Mouse (Mus musculus): Measurements from ENCODE around the gene Uchl3.

The Uchl3 gene

GRCm38 (mm10) chr14:101666536-101666935 is 12.8 kb downstream of the Uchl3 start:
- DNase-seq (ENCODE audit: low read depth, low spot score), result peak; percentile 12

DNA sequence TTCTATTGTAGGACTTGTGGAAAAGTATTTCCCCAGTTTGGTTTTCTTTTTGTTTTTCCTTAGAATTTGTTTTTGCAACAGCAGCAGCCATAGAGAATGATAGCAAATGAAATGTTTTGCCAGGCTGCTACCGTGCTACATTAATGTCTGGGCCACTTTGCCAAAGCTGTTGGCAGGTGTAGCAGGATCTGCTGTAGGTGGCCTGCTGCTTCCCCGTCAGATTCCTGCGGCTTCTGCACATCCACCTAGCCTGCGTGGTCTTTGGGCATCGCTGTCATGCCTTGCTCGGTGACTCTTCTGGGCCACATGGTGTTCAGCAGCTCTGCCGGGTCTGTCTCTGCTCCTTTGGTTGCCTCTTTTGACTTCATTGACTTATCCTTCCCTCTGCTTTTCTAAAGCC is 14.9 kb downstream of the Uchl3 start:
- DNase-seq (ENCODE audit: low read depth, low spot score), result peak; percentile 81

- DNase-seq (ENCODE audit: low read depth, low spot score), result no peak
Observed at GRCm38 (mm10) chr14:101672226-101672625, 18.5 kb downstream of the Uchl3 start.

DNA sequence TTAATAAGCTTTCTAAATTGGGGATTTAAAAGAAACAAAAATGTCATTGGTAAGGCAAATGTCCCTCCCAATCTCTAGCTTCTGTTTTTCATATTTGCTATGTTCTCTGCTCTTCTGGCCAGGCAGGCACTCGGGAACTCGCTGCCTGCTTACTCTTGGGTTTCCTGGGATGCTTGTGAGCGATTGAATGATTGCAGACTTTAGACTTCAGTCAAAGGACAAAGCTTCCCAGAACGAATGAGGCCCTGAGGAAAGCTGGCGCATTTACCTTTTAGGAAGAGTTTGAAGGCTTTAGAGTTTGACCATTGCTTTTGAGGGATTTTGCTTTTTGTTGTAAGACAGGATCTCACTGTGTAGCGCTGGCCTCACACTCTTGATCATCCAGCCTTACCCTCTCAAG is 33.9 kb downstream of the Uchl3 start:
- no peak for DNase-seq (ENCODE audit: low read depth, low spot score)

DNA sequence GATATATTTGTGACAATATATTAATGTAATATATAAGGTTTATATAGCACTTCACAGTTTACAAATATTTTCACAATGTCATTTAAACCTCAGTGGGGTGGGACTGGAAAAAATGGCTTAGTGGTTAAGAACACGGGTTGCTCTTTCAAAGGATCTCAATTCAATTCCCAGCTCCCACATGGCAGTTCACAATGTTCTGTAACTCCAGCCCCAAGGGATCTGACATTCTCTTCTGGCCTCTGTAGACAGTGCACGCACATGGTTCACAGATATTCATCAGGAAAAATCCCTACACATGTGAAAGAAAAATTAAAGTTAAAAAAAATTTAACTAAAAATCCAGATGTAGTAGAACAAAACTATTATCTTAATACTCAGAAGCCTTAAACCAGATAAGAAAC is 34.6 kb downstream of the Uchl3 start:
- DNase-seq (ENCODE audit: low read depth, low spot score), result no peak

GRCm38 (mm10) chr14:101704479-101704878 is 50.7 kb downstream of the Uchl3 start:
- no peak for DNase-seq (ENCODE audit: low read depth, low spot score)

DNA sequence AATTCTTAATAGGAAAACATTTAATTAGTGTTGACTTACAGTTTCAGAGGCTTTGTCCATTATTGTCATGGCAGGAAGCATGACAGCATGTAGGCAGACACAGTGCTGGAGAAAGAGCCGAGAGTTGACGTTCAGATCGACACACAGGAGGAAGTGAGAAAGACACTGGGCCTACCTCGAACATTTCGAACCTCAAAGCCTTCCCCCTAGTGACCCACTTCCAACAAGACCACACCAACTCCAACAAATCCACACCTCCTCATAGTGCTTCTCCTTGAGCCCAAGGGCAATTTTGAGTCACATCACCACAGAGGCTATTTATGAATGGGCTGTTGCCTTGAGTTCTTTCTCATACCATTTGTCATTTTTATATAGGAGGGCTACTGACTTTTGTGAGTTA is 53.3 kb downstream of the Uchl3 start:
- DNase-seq (ENCODE audit: low read depth, low spot score), result no peak

DNA sequence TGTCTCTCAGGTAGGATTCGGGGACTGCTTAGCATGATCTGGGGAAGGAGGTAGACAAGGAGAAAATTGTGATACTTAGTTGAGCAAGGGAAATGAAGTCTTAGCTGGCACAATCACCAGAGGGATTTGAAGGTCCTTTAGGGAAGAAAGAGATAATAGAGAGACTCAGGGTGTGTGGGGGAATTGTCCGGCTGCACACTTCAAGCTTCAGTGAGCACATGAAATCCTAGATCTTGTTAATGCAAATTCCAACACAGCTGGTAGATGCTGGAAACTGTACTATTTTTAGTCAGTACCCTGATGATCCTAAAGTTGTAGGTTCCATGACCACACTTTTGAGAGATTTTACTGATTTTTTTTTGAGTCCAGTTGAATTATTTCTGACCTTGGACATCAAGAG is 60.6 kb downstream of the Uchl3 start:
- DNase-seq (ENCODE audit: low read depth, low spot score), result no peak

- DNase-seq (ENCODE audit: low read depth, low spot score), result peak; percentile 18
Observed at GRCm38 (mm10) chr14:101729237-101729971, 75.6 kb downstream of the Uchl3 start, which contains the start of the genes Gm9922 and Lmo7. Gene Gm9922, minus strand, starts transcription at chr14:101729814. Gene Lmo7, plus strand, starts transcription at chr14:101729957.

DNA sequence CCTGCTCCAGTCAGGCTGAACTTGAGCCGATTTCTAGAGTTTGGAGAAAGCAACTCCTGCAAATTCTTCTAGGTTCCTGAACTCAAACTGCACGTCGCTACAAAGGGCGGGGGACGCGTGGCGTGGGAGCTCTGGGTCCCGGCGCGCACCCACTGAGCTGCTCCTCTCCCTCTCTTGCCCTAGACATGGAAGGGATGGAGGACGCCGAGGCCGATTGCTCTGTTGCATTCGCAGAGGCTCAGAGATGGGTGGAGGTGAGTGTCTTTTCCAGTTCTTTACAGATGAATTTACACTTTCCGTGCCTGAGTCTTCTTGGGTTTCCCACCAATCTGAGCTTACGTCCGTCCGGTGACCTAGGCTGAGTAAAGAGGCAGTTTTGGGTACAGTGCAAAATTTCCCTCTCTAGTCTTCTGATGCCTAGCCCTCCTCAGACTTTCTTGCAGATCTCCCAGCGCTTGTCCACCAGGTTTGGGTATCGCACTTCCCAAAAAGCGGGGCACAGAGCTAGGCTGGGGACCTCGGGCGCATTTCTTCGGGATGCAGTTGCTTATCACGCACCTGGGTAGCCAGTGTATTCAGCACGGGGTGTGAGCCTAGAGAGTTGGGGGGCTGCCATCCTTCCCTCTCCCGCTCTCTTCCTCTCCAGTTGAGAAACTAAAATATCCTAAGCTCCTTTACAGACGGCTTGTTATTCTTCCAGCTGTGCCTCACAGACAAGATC is 76.4 kb downstream of the Uchl3 start:
- no peak for DNase-seq (ENCODE audit: low read depth, low spot score)

- DNase-seq (ENCODE audit: low read depth, low spot score), result no peak
Observed at GRCm38 (mm10) chr14:101733542-101734303, 80.0 kb downstream of the Uchl3 start.

DNA sequence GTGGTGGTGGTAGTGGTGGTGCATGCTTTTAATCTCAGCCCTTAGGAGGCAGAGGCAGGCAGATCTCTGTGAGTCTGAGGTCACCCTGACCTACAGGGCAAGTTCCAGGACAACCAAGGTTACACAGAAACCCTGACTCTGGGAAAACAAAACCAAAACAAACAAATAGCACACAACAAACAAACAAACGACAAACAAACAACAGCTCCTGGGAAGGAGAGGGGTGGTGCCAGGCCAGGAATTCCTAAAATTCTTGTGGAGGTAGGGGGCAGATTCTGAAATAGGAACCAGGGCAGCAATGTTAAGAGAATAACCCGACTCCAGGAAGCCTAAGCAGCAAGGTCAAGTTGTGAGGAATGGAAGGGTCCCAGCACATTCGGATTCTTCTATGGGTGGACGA is 83.7 kb downstream of the Uchl3 start:
- no peak for DNase-seq (ENCODE audit: low read depth, low spot score)
